Mouse (Mus musculus): Measurements from ENCODE around the gene Bpifb3.

Bpifb3 gene

DNA sequence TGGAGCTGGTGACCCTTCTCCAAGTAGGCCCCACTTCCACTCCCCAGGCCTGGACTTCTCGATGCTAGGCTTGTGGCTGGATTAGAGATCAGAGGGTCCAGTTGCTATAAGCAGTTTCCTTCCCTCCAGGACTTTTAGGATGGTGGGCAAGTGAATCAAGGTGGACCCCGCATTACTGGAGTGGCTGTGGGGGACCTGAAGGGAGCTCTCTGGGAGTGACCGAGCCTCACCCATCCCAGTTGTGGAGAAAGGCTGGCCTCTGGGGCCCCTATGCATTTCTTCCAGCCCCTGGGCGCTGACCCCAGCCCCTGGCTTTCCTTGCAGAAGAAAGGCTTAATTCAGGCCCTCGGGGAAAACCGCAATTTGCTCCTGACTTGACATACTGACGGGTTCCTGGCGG lies at the start of gene Bpifb3:
TSS of gene Bpifb3 (plus strand) at position 301 of the 400 bp plus-strand sequence.
- no peak for DNase-seq

GRCm38 (mm10) chr2:153870984-153871383 lies 47.0 kb upstream of the Bpifb3 start, which contains the start of gene Sun5:
Gene Sun5, minus strand, starts transcription at chr2:153871084.
- DNase-seq, result no peak

DNA sequence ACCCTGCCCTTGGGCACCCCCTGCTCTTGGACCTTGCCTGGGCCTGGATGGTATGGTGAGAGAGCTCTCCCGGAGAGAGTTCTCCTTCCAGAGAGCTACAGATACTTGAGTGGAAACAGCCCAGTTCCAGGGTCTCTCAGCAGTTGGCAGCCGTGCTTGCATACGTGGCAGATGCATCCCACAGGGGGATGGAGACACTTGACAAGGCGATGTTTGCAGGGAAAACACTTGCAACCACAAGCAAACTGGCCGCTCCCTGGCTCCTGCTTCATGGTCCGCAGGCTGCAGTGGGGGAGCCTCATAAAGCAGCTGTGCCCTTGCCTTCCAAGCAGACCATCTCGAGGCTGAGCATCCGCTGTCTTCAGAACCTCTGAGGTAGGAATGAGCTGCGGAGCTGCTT lies 43.3 kb upstream of the Bpifb3 start, which contains the start of gene Bpifb2:
TSS of gene Bpifb2 (plus strand) at position 301 of the 400 bp plus-strand sequence.
- no peak for DNase-seq

DNA sequence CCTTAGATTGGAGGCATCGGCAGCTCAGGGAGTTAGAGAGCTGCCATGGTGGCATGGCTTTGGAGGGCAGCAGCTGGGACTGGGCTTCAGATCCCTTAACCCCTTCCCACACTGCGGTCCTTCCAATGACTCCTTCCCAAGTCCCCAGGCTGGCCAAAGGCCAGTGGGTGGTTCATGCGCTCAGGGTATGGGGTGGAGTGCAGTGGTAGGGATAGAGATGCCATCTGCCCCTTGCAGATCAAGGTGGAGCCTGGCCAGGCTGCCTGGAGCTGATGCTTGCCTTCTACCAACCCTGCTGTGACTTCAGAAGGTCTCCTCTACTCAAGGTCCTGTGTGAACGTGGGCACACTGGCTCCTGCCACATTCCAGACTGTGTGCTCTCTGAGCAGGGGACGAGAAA lies 18.9 kb upstream of the Bpifb3 start:
- no peak for DNase-seq

- no peak for DNase-seq
These were observed 17.9 kb upstream of the Bpifb3 start, which contains the start of gene Bpifb6 for GRCm38 (mm10) chr2:153900088-153900487. Gene Bpifb6, plus strand, starts transcription at chr2:153900388.

GRCm38 (mm10) chr2:153902726-153903125 lies 15.3 kb upstream of the Bpifb3 start:
- DNase-seq, result no peak

DNA sequence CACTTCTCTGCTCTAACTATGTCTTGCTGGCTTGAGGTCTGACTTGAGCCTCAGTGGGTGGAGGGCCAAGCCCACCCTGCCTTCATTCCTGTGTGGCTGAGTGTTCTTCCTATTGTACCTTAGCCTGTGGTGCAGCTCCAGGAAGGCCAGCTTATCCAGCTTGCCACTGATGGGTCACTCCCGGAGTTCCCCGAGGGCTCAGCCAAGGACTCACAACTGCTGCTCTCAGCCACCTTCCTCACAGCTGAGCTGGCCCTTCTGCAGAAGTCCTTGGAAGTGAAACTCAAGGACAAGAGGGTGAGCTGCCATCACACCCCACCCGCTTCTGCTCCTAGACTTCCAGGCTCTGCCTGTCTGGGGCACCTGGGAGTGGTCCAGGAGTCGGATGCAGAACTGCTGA lies 11.4 kb upstream of the Bpifb3 start:
- DNase-seq, result no peak

GRCm38 (mm10) chr2:153914151-153914550 lies 3.9 kb upstream of the Bpifb3 start:
- no peak for DNase-seq

GRCm38 (mm10) chr2:153921246-153921645 lies 3.2 kb downstream of the Bpifb3 start:
- DNase-seq, result peak; percentile 29

- no peak for DNase-seq
These were observed 11.9 kb downstream of the Bpifb3 start for GRCm38 (mm10) chr2:153929871-153930413.

DNA sequence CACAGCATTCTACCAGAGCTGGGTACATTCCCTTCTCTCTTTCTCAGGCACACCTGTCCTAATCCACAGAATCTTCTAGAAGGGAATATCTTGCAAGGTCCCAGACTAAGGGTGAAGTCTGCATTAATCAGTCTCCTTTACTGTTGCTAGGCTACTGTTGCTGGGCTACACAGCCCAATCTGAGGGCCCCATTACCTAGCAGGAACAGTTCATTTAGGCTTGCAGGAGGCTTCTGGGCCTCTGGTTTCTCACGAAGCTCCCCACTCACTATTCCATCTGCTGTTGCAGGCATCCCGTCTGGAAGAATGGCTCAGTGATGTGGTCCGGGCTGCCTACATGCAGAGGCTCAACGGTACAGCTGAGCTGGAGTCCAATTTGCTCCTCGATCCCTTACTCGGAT lies 13.1 kb downstream of the Bpifb3 start:
- no peak for DNase-seq

DNA sequence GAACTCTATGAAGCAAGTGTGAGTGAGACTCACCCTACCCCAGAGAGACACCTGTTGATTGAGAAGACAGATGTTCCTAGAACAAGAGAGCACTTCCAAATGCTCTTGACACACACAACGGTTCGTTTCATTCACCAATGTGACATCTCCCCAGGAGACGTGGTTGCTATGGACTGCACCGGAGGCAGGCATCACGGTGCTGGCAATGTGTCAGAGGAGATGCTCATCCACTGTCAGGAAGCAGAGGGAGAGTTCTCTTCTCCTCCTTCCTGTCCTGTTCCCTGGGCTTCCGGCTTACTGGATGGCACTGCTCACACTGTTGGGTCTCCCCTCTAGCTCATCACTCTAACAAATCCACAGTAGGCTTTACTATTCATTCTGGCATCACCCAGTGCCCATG lies 15.3 kb downstream of the Bpifb3 start:
- DNase-seq, result no peak

GRCm38 (mm10) chr2:153935348-153935747 lies 17.3 kb downstream of the Bpifb3 start:
- no peak for DNase-seq

- no peak for DNase-seq
These were observed 19.8 kb downstream of the Bpifb3 start, which contains the start of gene Bpifb4 for GRCm38 (mm10) chr2:153937843-153938242. Gene Bpifb4, plus strand, starts transcription at chr2:153938212.

DNA sequence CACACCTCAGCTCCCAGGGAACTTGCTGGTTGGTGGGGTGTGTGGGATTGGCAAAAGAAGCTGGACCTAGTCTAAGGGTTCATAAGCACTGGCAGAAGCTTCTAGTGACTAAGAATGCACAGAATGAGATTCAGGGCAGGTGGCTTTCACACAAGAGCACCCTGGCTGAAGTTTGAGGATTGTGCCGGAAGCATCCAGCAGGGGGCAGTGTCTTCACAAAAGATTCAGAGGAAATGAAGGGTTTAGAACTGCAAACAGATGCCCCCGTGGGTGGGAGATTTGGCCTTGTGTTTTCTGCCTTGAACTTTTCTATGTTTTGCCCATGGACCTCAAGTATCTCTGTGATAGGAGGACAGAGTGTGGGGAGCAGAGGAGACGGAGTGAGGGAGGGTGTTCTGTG lies 25.5 kb downstream of the Bpifb3 start:
- peak; percentile 43 for DNase-seq

DNA sequence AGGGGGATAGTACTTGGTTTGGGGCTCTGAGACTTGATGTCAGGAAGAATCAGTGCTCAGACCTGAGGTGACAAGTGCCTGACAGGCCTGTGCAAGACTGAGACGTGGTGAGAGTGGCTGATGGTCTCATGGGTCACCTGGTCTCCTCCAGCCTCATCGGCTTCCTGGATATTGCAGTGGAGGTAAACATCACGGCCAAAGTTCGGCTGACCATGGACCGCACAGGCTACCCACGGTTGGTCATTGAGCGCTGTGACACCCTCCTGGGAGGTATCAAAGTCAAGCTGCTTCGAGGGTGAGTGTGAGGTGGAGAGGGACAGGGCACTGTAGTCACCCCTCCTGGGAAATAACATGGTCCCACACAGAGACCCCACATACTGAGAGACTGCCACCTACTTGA lies 26.5 kb downstream of the Bpifb3 start:
- no peak for DNase-seq

GRCm38 (mm10) chr2:153952897-153953296 lies 34.9 kb downstream of the Bpifb3 start:
- DNase-seq, result peak; percentile 49

- no peak for DNase-seq
These were observed 35.8 kb downstream of the Bpifb3 start for GRCm38 (mm10) chr2:153953836-153954235.

GRCm38 (mm10) chr2:153962821-153963331 lies 44.8 kb downstream of the Bpifb3 start:
- DNase-seq, result peak; percentile 31

GRCm38 (mm10) chr2:153963334-153963733 lies 45.3 kb downstream of the Bpifb3 start:
- DNase-seq, result no peak

DNA sequence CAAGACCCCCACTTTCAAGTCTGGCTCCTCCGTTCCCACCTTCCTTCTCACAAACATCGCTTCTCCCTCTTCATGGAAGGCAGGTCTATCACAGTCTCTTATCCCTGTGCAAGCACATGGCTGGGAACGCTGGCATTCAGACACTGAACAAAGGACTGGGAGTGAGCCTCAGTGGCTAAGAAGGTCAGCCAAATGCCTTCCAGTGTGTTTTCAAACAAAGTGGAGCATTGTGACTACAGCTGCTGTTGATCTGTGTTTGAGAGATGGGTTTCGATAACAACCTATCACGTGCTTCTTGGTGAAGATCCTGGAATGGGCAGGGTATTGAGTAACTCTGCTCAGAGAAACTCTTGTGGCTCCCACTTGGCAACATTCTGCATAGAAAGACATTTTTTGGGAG lies 52.2 kb downstream of the Bpifb3 start:
- no peak for DNase-seq

- no peak for DNase-seq
These were observed 56.6 kb downstream of the Bpifb3 start, which contains the start of gene Bpifa6 for GRCm38 (mm10) chr2:153974582-153974981. Gene Bpifa6, plus strand, starts transcription at chr2:153974945.
